Mouse (Mus musculus): ENCODE data around the gene Olfr668.
"Not testable (repeated sequence)": the region's sequence is repeated elsewhere in the genome, so short reads cannot be mapped to it uniquely, and the experiment has no call there.

The Olfr668 gene

DNA sequence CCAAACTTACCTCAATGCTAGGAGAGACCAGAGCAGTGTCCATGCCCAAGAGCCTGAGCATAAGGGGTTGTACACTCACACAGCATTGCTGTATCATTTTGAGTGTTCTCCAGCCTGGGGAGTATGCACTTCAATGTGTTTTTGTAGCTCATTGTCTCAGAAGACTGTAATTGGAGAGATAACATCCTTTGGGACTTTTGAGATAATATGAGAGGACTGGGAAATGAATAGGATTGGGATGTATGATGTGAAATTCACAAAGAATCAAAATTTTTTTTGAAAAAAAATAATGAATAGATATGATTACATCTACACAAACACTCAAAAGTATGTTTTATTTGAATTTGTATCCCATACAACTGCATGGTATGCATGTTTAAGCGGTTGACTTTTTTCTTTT lies at the start of gene Olfr668:
Gene Olfr668, minus strand, starts transcription at position 101 of the 400 bp plus-strand sequence.
- DNase-seq = no peak

DNA sequence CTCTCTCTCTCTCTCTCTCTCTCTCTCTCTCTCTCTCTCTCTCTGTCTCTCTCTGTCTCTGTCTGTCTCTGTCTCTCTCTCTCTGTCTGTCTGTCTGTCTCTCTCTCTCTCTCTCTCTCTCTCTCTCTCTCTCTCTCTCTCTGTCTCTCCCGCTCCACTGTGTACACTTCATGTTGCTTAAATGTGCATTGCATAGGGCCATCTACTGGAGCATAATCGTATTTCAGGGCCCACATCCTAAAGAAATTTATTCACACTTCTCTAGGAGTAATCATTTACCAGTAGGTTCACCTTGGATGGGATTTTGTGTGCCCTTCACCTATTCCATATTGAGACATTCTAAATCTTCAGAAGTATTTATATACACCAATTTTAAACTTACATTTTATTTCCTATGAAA lies 44.6 kb upstream of the Olfr668 start:
- DNase-seq = not testable (repeated sequence)

DNA sequence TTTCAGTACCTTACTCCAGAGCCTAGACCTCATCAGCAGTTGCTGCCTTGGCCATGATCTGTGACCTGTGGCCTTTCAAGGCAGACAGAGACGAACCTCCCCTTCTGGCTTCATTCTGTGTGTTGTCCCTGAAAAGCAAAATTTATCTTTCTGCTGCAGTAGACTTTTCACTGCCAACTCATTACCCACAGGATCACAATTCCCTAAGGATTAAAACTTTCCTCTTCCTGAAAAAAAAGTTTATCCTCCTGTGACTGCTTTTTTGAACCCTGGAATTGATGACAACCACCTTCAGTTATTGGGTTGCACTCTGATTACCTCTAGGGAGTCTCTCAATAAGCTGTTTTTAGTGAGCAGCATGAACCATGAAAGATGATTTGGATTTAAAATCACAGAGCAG lies 34.7 kb upstream of the Olfr668 start, which contains the start of gene Olfr670:
Gene Olfr670, minus strand, starts transcription at position 101 of the 400 bp plus-strand sequence.
- no peak for DNase-seq

DNA sequence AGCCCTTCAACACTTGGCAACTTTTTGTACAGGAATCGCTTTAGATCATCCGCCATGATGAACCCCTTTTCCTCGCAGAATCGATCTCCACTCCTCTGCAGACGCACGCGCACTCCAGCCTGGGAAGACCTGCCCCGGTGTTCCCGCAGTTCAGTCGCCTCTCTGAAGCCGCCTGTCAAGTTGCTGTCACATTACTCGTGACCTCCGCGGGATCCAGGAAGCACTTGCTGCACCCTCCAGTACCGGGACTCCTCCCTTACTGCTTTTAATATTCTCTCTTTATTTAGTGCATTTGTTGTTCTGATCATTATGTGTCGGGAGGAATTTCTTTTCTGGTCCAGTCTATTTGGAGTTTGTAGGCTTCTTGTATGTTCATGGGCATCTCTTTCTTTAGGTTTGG lies 22.4 kb upstream of the Olfr668 start:
- DNase-seq = not testable (repeated sequence)

DNA sequence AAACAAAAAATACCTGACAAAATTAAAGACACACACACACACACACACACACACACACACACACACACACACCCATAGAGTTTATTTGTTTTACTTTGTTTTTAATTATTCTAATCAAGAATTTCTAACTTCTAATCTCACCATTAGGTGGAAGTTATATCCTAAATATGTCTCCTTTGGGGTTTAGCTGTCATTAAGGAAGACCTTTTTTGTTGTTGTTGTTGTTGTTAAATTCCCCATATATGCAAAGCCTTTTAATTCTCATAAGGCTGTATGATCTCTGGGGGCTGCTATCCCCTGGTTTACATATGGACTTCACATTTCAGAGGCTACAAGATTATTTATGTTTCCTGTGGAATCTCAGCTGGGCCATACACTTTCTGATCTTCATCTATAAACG lies 6.1 kb upstream of the Olfr668 start, which contains the start of gene Olfr669:
Gene Olfr669, plus strand, starts transcription at position 301 of the 400 bp plus-strand sequence.
- DNase-seq = no peak

DNA sequence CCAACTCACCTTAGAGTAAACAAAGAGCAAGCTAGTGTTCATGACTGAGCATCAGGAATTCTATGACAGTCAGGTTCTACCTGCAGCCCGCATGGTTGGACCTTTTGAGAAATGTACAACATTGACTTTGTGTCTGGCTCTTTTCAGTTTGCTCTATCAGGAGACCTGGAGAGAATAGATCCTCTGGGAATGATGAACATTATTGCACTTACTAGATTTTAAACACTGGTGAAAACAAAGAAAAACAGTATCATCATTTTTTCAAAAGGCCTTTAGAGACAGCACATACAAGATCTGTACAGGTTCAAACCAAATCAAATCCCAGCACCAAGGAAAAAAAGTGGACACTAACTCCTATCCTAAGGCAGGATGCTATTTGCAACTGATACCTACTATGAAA lies 6.5 kb downstream of the Olfr668 start, which contains the start of gene Olfr667:
Gene Olfr667, minus strand, starts transcription at position 101 of the 400 bp plus-strand sequence.
- no peak for DNase-seq

DNA sequence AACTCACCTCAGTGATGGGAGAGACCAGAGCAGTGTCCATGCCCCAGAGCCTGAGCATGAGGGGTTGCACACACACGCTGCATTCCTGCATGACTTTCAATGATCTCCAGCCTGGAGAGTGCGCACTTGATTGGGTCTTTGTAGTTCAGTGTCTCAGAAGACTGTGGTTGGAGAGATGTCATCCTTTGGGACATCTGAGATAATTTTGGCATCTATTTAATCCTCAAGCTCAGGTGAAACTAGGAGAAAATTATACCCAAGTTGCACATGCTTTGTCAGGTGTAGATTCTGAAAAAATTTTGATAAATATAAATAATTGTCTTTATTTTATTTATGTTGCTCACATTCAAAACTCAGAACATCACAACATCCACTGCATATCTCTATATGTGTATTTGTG lies 32.0 kb downstream of the Olfr668 start, which contains the start of gene Olfr666:
Gene Olfr666, minus strand, starts transcription at position 101 of the 400 bp plus-strand sequence.
- DNase-seq = no peak

DNA sequence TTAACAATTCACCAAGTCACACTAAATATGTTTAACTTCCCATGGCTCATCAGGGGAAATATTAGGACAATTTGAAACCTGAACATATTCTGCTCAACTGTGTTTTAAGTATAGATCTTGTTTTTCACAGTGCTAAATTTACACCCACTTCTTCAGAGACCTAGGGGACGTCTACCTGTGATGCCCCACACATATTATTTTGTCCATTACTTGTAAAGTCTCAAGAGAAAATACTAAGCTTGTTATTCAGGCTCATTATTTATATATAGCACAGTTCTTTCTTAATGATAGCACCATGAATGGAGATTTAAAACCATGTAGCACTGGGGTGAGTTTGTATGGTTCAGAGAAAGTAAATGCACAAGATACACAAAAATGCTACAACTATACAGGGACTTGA lies 50.1 kb downstream of the Olfr668 start, which contains the start of gene Olfr665:
Gene Olfr665, plus strand, starts transcription at position 301 of the 400 bp plus-strand sequence.
- no peak for DNase-seq

Data from kidney, postnatal 10 days (tissue).